ENCODE assay signal across 16 mouse cellular contexts in genomic region chr13:44320311-44320710, GRCm38 (mm10).
"Had no signal": no experiment of that assay in that cellular context is flagged by ENCODE, and none has a peak within 500 bp of the region (broad histone marks: within the 10 kb centered on the region; RNA-seq: fewer than 3 reads in every experiment).

No protein-coding gene starts in this region.

- DNase-seq: gastrocnemius, adult 2 months; gastrocnemius, postnatal 10 days; gastrocnemius, postnatal 25 days; heart, adult 2 months; heart, postnatal 14 days; heart, postnatal 36 days; kidney, adult 11 months; kidney, adult 2 months; kidney, adult 9 months; kidney, postnatal 14 days; kidney, postnatal 36 days; layer of hippocampus, adult 9-11 months; layer of hippocampus, postnatal 36 days; left cerebral cortex, postnatal 4 days had no signal

- ATAC-seq: intestine, embryonic 16.5 days; liver, embryonic 12.5 days had no signal
